Mouse (Mus musculus) bone marrow macrophage, adult 2 months (primary cell): Measurements from ENCODE around the gene Ccdc61. TPM values are rescaled to one million over a fixed set of nuclear protein-coding genes. Genes with fewer than 3 reads are reported as not detected.
A peak's percentile ranks its signal among the peaks of the same experiment; 100 is the strongest.

ENCODE experiments used
- H3K27ac ChIP-seq: 2 replicates; pipeline ENCODE4 v1.5.1; 2012; ENCODE audit warnings: low read depth, low read length; ENCODE audit not compliant: insufficient read depth
- H3K4me1 ChIP-seq: 2 replicates; pipeline ENCODE4 v1.6.1; 2012; ENCODE audit warnings: low read length; ENCODE audit not compliant: control insufficient read depth, insufficient read depth
- H3K4me3 ChIP-seq: 2 replicates; pipeline ENCODE4 v1.5.1; 2012; ENCODE audit warnings: mild to moderate bottlenecking, low read length, moderate library complexity; ENCODE audit not compliant: insufficient read depth
- CTCF ChIP-seq: IDR thresholded peaks from 2 replicates; pipeline ENCODE4 v1.5.1; 2012; ENCODE audit warnings: low read depth, mild to moderate bottlenecking, low read length, moderate library complexity
- POLR2A ChIP-seq: IDR thresholded peaks from 2 replicates; pipeline ENCODE4 v1.6.1; 2012; ENCODE audit warnings: mild to moderate bottlenecking, low read depth, low read length, borderline replicate concordance
- polyA plus RNA-seq: library from polyadenylated mRNA; stranded (reverse); fragments of >200 nt; gene quantifications from 2 replicates; pipeline ENCODE4 v1.2.4, GENCODE M21; 2012; ENCODE audit not compliant: missing spikeins, insufficient read depth, insufficient read length

The Ccdc61 gene
- polyA plus RNA-seq, 1 experiment, result 18.1 TPM

GRCm38 (mm10) chr7:18927759-18928158 is 17.5 kb upstream of the Ccdc61 start:
- Histone ChIP-seq H3K4me1 (no peaks in the 10 kb centered on the region; the same call in 1 of the 2 replicates), H3K4me3 (no peak overlapping the region), H3K27ac (no peak overlapping the region)
- TF ChIP-seq CTCF (no peak), POLR2A (no peak)

DNA sequence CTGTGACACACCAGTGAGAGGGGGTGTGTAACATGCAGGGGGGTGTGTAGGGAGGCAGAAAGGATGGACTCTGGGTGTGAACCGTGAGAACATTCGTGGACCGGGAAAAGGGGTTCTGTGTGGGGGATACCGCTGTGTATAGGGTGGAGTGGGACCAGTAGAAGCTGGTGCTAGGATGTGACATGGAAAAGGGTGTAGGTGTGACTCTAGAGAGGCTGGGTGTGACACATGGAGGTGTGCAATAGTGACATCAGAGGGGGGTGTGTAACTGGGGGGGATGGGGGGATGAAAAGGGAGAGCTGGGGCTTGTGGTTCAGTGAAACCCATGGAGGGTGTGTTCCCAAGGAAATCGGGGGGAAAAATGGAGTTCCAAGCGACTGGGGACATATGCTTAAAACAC is 16.7 kb upstream of the Ccdc61 start:
- TF ChIP-seq POLR2A (no peak), CTCF (no peak)
- no peaks in the 10 kb centered on the region; the same call in 1 of the 2 replicates for H3K4me1 ChIP-seq
- H3K27ac ChIP-seq, result no peak overlapping the region
- H3K4me3 ChIP-seq, result no peak overlapping the region

DNA sequence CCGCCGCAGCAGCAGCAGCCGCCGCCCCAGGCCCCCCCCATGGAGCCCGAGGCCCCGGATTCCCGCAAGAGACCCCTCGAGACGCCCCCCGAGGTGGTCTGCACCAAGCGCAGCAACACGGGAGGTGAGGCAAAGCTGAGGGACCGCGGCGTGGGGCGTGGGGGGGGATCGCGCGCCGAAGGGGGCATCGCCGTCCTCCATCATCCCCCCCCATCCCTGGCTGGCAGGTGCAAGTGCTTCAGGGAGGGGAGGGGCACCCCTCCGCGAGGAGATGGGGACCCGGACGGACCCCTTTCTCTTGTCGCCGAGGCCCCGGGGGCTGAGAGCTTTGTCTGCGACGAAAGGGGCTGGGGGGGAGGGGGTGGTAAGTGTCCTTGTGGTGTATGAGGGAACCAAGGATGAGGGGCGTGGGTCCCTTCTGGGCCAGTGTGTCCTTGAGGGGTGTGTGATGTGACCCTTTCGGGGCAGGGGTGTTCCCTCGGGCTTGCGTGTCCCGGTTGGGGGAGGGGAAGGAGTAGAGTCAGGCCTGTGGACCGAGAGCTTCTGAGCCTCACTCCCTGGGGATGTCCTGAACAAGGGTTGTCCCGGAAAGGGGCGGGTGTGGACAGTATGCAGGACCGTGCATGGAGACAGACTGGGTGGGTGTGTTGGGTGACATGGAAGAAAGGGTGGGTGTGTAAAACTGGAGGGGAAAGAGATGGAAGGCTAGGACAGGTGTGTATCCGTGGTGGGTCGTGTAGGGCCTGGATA is 16.0 kb upstream of the Ccdc61 start:
- Histone ChIP-seq H3K27ac (no peak overlapping the region), H3K4me1 (no peaks in the 10 kb centered on the region; the same call in 1 of the 2 replicates), H3K4me3 (peak overlapping the region; percentile 12; the same call in 1 of the 2 replicates)
- no peak for TF ChIP-seq CTCF
- no peak for TF ChIP-seq POLR2A

DNA sequence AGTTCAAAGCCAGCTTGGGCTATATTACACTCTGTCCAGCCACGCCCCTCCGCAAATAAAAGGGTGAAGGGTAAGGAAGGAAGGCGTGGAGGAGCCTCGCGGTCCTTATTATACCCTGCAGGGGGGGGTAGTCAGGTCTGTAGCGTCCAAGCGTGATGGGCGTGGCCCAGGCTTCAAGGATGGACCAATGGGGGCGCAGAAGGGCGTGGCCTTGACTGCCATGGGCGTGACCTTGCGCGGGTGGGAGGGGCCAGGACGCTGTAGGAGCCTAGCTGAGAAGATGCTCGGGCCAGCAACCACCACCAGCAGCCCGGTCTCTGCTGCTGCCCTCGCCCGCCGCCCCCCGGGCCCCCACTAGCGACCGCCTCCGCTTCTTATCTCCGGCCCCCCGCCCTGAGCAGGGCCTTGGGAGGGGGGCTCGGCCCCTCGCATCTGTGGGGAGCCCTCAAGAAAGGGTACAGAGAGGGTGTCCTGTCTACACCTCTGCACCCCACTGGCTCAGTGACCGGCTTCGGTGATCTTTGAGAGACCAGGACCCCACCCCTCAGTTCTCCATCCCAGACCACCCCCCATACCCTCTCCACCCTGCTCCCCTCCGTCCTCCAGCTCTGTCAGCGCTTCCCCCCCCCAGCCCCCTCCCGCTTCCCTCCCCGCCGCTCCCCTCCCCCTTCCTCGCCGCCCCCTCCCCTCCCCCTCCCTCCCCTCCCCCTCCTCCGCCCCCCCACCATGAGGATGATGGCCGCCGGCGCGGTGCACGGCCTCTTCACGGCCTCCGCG is 15.1 kb upstream of the Ccdc61 start, which contains the start of gene Nova2:
TSS of gene Nova2 (plus strand) at position 727 of the 777 bp plus-strand sequence.
- peak within 1 kb of the TSS; percentile 12; the same call in 1 of the 2 replicates for H3K4me3 ChIP-seq
- no peaks in the 10 kb centered on the region; the same call in 1 of the 2 replicates for H3K4me1 ChIP-seq
- no peak for TF ChIP-seq CTCF
- no peak for TF ChIP-seq POLR2A
- no peak within 1 kb of the TSS for H3K27ac ChIP-seq

GRCm38 (mm10) chr7:18924321-18924720 is 14.1 kb upstream of the Ccdc61 start:
- Histone ChIP-seq H3K4me1 (no peaks in the 10 kb centered on the region; the same call in 1 of the 2 replicates), H3K4me3 (no peak overlapping the region), H3K27ac (no peak overlapping the region)
- TF ChIP-seq POLR2A, result no peak
- no peak for TF ChIP-seq CTCF

DNA sequence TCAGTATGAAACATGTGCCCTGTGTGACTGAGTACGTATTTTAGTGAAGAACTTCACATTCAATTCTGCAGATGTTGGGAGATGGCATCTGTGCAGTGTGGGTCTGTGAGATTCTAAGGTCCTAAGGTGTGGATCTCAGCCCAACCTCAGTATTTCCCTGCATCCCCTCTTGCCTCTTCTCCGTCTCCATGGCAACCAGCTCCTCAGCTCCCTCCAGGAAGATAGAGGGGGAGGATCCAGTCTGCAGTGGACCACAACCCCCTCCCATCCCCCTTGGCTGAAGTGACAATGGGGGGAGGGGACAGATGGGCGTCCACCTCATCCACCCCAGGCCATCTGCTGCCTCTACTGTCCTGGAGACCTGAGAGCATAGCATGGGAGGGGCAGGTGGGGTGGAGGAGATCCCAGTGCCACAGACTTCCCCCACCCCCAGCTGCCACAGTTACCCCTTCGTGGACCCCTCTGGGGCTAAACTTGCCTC is 13.5 kb upstream of the Ccdc61 start:
- H3K4me1 ChIP-seq, result no peaks in the 10 kb centered on the region; the same call in 1 of the 2 replicates
- no peak for TF ChIP-seq POLR2A
- no peak for TF ChIP-seq CTCF

GRCm38 (mm10) chr7:18923267-18923666 is 13.1 kb upstream of the Ccdc61 start:
- TF ChIP-seq POLR2A, result no peak
- no peak for TF ChIP-seq CTCF
- no peak overlapping the region for H3K27ac ChIP-seq
- H3K4me3 ChIP-seq, result no peak overlapping the region
- H3K4me1 ChIP-seq, result no peaks in the 10 kb centered on the region; the same call in 1 of the 2 replicates

More for the DNA sequence above, 13.5 kb upstream of the Ccdc61 start:
- H3K27ac ChIP-seq, result no peak overlapping the region
- no peak overlapping the region for H3K4me3 ChIP-seq

DNA sequence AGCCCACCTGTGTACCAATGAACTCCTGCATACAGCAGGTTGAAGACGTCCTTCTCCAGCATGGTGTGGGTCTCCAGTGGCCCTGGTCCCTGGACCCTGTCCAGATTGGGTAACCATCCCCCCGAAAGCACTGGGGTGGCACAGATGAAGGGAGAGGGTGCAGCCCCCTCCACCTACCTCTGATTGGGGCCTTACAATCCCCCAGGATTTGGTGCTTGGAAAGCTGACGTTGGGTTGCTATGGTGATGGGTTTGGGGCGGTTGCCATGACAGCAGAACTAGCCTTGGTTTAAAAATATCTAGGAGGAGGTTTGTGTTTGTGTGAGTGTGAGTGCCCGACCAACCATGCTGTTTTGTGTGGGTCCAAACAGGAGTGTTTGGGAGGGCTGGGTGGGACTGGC is 12.6 kb upstream of the Ccdc61 start:
- Histone ChIP-seq H3K4me3 (no peak overlapping the region), H3K27ac (no peak overlapping the region), H3K4me1 (no peaks in the 10 kb centered on the region; the same call in 1 of the 2 replicates)
- no peak for TF ChIP-seq CTCF
- no peak for TF ChIP-seq POLR2A

- Histone ChIP-seq H3K4me3 (no peak overlapping the region), H3K4me1 (no peaks in the 10 kb centered on the region), H3K27ac (no peak overlapping the region)
- TF ChIP-seq POLR2A (no peak), CTCF (no peak)
Observed at GRCm38 (mm10) chr7:18921069-18921468, 10.9 kb upstream of the Ccdc61 start.
